Mouse (Mus musculus): ENCODE data around the gene Ghrl.
"Not testable (repeated sequence)": the region's sequence is repeated elsewhere in the genome, so short reads cannot be mapped to it uniquely, and the experiment has no call there.

Gene Ghrl

DNA sequence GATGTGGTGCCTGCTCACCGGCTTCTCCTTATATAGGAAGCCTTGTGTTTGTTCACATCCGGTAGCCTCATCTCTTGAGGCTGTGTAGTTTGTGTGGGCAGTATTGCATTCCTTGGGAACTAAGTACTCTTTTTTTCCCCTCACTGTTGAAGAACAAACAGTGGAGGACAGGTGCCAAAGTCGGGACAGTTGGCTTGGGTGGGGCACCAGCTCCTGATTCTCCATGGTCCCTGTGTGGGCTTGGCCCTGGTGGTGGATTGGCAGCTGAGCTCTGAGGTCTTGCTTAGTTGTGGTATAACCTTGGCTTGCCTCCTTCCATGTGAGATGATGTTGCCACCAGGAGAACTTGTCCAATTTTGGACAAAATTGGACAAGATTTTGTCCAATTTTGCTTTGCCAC lies at the start of gene Ghrl:
Gene Ghrl, minus strand, starts transcription at position 3 of the 400 bp plus-strand sequence.
- DNase-seq (ENCODE audit: extremely low read depth, low read depth) = no peak

DNA sequence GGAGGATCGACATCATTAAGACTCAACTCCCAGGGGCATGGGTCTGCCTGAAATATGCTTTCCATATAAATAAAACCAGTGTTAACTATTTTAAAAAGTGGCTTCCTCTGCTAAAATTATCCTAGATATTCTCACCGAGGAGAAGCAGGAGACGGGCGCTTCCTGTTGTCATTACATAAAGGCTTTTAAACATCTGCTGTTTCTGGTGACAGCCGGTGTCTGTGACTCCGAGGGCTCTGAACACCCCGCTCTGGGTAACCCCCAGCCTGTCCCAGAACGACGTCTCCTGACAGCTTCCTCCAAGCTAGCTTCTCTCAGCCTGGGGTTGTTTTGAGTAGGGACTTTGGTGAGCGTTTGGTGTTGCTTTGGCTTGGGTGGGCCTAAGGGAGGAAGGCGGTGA lies 49.1 kb upstream of the Ghrl start:
- no peak for DNase-seq (ENCODE audit: extremely low read depth, low read depth)

DNA sequence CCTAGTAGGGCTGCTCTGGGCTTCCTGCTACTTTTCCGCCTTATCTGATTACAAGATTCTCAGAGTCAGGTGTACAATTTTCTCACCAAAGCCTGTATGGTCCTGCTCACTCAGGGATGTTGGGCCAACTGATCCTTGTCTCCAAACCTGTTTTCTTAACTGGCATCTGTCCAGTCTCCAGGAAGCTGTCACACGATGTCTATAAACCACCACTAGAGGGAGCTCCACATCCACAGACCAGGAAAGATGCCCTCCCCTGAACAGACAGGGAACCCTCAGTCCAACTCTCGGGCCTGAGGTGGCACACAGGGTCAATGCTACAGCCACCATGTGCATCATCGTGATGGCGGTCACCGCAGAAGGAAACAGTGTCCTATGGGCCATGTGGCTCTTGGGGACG lies 42.0 kb upstream of the Ghrl start:
- peak; percentile 20 for DNase-seq (ENCODE audit: extremely low read depth, low read depth)

DNA sequence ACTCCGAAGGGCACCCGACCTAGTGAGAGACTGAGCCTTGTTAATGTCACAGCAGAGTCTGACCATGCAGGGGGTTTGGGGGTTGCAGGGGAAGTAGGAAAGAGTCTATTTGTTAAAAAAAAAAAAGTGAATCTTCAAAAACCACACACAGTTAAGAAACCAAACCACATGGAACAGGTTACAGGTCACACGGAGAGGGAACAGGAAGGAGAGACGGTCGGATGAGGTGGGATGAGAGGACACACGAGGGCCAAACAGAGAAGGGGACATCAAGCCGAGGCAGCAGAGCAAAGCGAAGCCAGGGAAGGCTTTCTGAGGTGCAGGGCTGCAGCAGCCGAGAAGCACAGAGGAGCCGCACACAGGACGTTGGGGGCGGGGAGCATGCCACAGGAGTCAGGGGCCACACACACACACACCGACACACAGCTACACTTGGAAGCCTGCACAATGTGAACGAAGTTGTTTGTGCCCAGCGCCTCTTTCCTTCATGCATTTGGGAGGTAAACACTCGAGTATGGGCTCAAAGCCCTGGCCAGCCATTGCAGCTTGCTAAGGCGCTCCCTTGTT lies 29.5 kb upstream of the Ghrl start:
- DNase-seq (ENCODE audit: extremely low read depth, low read depth) = no peak

DNA sequence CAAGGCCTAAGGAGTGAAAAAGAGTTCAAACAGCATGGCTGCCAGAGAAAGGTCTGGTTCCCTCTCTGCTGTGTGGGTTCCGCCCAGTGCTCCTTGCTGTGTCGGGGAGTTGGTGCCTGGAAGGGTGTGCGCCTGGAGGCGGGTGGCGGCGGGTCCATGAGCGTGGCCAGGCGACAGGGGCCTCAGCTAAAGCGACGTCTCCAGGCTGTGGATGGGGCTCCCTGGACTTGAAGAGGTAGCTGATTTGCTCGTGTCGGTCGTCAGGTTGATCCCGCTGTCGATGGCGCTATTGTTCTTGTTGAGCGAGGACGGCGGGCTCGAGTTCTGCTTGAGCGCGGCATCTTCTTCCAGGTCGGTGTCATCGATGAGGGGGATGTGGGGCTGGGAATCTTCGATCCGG lies 28.7 kb upstream of the Ghrl start:
- DNase-seq (ENCODE audit: extremely low read depth, low read depth) = no peak

DNA sequence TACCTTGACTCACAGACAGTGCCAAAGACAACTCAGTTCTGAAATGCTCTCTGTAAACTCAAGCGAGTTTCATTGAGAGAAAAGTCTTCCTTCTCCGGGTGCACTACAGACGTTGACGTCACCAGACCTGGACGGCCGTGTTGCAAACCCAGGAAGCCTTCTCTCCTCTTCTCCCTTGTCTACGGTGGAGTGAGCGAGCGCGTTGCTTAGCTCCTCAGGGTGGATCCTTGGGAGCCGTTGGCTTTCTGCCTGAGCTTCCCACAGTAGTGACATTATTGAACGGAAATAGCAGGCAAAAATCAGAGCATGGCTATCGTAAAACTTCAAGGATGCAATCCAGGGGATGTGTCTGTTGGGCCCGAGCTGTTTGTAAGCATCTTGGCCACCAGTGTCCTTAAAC lies 27.6 kb upstream of the Ghrl start:
- DNase-seq (ENCODE audit: extremely low read depth, low read depth) = no peak

DNA sequence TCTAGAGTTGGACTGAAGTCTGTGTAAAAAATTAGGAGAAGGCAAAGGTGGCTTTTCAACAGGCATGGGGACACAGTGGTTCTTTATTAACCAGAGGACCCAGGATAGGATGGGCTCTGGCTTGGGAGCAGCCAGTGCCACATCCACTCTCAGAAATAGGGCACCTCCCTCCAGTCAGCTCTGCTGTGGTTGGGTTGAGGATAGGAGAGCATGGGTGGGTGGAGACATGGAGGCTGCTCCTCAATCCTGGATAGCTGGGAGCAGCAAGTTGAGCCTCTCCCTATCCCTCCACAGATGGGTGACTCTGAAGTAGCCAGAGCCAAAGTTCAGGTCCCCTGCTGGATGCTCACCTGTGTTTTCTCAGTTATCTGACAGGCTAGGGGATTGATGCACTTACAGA lies 25.4 kb upstream of the Ghrl start:
- DNase-seq (ENCODE audit: extremely low read depth, low read depth) = no peak

DNA sequence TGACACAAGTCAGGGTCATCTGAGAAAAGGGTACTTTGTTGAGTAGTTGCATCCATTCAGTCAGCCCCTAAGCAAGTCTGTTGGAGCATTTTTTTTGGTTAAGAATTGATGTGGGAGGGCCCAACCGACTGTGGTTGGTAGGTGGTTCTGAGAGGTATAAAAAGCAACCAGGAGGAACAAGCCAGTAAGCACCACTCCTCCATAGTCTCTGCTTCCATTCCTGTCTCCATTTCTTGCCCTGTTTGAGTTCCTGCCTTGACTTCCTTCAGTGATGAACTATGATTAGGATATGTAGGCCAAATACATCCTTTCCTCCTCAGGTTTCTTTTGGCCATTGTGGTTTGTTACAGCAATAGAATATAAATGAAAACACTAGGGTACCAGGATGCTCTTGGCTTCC lies 23.4 kb upstream of the Ghrl start:
- DNase-seq (ENCODE audit: extremely low read depth, low read depth) = no peak

DNA sequence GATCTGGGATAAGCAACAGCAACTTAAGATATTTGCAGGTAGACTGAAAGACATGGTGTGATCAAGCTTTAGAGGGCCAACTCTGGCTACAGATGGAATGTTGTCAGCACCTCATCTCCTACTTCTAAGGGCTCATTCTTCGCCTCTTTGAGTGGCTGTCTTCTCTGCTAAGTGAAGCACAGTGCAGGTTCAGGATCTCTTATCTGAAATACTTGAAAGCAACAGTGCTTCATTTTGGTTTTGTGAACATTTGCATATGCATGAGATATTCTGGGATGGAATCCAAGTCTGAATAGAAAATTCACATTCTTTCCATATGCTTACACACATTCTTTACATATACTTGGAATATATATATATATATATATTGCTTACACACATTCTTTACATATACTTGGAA lies 22.6 kb upstream of the Ghrl start:
- DNase-seq (ENCODE audit: extremely low read depth, low read depth) = no peak

DNA sequence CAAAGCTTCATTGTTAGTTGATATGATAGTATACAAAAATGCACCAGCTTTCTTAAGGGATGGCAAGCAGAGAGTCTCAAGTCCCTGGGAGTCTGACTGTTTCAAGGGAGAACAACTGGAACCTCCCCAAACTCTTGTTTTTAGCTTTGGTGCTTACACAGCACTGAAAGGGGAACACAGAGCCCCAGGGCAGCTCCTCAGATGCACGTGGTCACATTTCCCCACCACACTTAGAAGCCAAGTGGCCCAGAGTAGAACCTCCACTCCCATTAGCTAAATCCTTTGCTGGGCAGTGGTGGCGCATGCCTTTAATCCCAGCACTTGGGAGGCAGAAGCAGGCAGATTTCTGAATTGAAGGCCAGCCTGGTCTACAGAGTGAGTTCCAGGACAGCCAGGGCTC lies 21.7 kb upstream of the Ghrl start:
- DNase-seq (ENCODE audit: extremely low read depth, low read depth) = no peak

DNA sequence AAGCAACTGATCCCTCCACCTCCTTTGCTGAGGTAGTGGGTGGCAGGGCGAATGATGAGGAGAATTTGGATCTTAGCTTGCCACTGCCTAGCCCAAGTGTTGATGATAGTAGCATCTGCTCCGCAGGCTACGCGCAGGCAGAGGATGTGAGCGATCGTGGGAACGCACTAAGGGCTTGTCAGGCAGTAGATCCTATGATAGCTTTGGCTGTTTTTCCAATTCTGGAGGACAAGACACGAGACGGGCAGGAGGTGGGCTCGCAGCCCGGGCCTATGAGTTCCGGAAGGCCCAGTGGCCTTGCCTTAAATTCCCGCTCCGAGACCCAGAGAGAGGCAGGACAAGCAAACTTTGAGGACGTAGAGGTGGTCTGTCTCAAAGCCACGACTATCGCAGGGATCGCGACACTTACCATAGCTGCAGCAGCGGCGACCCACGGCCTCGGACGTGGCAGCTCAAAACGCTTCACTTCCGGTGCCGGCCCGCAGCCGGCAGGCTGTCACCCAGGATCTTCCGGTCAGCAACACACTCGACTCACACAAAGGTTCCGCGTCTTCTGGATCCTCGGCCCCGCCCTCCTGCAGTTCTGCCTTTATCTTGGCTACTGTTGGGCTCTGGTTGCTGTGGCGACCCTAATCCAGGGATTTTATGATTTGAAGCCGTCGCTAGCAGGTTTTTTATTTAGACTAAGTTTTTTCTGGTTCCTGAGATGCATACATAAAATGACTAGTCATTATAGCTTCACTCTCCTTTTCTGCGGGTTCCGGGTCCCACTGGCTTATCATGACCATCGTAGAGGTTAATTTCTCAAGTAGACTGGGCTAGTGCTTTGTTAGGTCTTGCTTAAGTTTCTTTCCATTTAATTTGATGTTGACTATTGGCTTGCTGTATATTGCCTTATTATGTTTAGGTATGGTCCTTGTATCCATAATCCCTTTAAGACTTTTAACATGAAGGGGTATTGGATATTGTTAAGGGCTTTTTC lies 20.8 kb upstream of the Ghrl start, which contains the start of gene Sec13:
Gene Sec13, minus strand, starts transcription at position 508 of the 982 bp plus-strand sequence.
- peak; percentile 80 for DNase-seq (ENCODE audit: extremely low read depth, low read depth)

DNA sequence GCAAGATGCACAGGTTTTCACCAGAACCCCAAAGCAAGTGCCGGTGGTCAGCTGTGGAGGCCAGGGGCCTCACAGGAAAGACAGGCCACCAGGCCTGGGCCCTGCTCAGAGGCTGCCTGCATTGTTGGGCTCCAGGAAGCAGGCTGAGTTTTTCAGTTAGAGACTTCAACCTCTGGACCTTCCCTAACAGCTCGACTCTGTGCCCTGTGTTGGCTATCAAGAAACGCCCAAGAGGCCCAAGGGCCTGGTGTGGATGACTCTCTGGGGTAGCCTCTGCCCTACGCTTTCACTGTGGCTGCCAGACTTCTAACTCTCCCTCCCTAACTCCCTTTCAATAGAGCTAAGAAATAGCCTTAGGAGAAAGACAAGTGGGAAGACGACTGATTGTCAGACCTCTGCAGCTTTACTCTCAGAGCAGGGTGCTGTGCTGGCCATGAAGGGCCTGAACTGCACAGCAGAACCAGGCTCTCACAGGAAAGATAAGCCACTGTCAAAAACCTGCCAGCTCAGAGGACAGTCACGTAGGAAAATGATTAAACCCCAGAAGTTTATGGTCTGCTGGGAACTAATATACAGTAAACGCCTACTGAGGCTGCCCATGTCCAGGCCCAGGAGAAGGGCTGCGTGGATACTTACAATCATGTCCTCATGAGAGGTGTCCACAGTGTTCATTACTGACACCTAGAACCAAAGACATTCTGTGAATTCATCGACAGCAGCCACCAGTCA lies 17.8 kb upstream of the Ghrl start:
- DNase-seq (ENCODE audit: extremely low read depth, low read depth) = no peak

DNA sequence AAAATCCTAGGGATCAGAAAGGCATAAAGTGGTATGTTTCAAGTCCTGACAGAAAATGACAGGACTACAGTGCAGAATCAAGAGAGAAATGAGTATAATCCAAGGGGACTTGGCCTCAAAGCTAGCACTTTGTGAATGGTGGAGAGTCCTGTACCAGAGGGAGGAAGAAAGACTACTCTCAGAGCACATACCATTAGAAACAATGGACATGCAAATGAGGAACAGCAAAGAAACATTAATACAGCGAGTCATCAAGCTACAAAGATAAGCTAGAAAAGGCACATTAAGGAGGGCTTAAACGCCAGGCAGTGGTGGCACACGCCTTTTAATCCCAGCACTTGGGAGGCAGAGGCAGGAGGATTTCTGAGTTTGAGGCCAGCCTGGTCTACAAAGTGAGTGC lies 11.6 kb upstream of the Ghrl start:
- DNase-seq (ENCODE audit: extremely low read depth, low read depth) = peak; percentile 19

DNA sequence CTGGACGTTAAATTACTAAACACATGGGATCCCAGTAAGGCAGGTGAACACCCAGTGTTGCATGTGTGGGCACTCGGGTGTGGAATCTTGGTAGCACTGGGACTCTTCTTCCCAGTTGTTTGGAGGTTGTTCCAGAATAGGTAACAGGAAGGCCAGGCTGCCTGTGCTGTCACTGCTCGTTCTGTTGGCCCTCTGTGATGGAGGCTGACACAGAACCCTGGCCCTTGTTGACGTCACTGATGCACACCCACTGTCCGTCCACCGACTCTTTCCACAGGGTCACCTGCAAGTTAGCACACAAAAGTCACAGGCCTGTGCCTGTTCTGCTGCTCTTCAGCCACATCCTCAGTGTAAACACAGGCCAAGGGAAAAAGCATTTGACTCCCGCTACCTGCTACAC lies 8.5 kb upstream of the Ghrl start:
- no peak for DNase-seq (ENCODE audit: extremely low read depth, low read depth)

DNA sequence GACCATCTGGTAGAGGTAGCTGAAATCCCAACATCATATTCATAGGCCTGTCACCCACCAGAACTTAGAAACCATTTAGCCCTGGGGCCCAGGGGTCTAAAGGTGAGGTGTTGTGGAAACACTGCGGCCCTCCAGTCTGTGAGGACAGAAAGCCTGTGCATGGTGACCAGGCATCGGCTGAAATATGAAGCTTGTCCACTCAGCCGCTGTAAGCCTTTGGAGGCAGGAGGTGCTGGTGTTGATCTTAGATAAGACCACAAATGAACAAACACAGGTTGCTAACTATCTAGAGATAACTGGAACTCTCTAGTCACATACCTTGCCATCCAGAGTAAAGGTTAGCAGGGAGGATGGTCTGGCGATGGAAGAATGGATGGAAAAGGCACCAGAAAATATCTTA lies 1.4 kb upstream of the Ghrl start:
- DNase-seq (ENCODE audit: extremely low read depth, low read depth) = no peak

DNA sequence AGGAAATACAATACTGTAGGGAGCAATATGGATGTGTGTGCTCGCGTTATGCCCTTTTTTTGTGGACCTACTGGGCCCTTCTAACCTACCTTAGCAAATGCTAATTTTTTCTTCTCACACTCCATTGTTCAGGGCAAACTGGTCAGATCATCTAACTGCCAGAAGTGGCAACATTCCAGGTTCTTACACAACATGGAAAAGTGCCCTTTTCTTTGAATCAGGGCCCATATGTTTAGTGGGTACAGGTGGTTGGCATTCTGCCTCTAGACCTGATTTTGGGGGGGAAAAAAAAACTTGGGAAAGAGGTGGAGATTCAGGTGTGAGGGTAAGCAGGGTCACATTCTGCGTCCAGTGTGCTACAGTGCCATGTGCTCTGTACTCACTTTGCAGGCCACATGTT lies 2.1 kb downstream of the Ghrl start:
- DNase-seq (ENCODE audit: extremely low read depth, low read depth) = no peak

DNA sequence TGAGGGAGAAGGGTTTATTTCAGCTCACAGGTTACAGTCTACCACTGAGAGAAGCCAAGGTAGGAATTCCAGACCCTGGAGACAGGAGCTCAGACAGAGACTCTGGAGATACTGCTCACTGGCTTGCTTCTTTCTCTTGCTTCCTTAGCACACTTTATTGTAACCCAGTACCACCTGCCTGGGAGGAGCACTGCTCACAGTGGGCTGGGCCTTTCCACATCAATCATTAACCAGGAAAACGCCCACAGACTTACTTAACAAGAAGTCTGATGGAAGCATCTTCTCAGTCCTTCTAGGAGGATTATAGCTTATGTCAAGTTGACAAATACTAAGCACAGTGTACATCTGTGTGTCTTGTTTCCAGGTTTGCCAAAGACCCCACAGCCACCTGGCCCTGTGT lies 4.9 kb downstream of the Ghrl start:
- DNase-seq (ENCODE audit: extremely low read depth, low read depth) = no peak

DNA sequence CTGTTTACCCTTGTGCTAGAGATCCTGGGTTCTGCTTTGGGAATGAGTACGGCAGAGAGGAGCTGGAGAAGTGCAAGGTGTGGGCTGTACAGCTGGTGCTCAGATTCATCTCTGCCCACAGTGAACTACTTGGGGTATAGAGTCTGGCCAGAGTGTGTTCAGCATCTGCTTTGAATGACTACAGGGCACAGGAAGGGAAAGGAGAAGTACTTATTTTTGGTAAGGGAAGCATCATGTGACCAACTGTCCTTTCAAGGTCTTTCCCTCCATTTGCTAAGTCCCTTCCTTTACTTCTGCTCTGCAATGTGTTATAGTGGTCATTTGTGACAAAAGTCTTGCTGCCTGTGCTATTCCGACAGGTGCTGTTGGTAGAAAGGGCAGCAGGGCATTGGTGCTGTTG lies 5.4 kb downstream of the Ghrl start:
- no peak for DNase-seq (ENCODE audit: extremely low read depth, low read depth)

DNA sequence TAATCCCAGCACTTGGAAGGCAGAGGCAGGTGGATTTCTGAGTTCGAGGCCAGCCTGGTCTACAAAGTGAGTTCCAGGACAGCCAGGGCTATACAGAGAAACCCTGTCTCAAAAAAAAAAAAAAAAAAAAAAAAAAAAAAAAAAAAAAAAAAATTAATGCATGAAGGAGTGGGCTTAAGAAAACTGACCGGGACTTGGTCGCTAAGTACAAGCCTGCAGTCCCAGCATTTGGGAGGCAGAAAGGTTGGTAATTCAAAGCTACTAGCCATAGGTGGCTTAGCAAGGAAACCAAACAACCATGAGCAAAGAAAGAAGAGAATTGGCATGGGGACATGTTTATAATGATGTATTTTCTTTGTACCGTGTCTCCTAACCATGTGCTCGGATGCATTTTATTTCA lies 6.3 kb downstream of the Ghrl start:
- DNase-seq (ENCODE audit: extremely low read depth, low read depth) = not testable (repeated sequence)

DNA sequence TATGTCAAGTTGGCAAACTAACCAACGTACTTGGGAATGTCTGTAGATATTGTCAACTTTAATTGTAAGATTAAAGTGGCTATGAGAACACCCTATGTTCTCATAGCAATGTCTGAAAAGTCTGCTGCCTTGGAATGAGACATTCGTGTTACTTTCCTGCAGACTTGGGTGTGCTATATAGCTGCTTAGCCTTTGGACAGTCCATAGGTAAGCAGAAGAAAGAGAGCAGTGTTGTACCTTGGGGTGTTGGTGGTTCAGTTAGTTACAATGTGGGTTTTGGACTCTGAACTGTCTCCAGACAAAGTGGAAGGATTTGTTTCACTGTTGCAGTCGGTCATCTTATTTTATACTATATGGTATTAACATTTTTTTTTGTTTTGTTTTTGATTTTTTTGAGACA lies 7.0 kb downstream of the Ghrl start:
- no peak for DNase-seq (ENCODE audit: extremely low read depth, low read depth)

DNA sequence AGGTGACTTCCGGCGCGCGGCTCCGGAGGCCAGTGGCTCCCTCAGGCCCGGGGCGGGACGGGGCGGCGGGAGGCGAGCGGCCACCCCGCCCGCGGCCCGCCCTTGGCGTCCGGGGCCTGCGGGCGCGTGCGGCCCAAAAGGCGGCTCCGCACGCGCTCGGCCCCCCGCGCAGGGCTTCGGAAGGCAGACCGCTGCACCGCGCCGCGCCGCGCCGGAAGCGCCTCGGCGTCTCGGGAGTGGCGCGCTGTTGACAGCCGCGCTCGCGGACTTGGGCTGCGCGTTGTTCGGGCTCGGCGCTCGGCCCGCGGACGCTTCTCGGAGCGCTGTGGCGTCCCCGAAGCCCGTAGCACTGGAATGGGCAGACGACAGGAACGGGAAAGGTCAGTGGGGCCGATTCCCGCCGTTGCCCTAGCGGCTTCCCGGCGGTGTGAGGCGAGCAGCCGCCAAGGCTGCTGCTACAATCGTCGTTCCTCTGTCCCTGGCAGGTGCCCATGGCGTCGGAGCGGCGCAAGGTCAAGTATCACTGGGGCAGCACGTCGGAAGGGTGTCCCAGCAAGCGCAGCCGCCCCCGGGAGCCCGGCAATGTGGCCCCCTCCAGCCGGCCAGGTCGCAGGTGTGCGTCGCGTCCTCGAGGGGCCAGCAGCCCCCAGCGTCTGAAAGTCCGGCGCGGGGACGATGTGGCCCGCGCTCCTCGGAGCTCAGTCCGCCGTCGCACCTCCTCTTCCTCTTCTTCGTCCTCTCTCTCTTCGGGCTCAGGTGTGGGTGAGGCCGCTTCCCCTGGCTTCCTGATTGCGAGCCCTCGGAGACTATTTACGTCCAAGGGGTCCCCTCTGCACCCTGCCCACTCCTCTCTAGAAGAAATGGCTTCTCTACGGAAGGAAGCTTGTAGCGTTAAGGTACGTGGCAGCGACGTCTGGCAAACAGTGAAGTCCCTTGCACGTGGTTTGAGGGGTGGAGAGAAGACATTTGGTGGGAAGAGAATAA lies 22.2 kb downstream of the Ghrl start:
- no peak for DNase-seq (ENCODE audit: extremely low read depth, low read depth)

Measured in MEL-GATA-1-ER (cell line).